9 mouse cellular contexts compared by ENCODE assay signal in the genomic region with DNA sequence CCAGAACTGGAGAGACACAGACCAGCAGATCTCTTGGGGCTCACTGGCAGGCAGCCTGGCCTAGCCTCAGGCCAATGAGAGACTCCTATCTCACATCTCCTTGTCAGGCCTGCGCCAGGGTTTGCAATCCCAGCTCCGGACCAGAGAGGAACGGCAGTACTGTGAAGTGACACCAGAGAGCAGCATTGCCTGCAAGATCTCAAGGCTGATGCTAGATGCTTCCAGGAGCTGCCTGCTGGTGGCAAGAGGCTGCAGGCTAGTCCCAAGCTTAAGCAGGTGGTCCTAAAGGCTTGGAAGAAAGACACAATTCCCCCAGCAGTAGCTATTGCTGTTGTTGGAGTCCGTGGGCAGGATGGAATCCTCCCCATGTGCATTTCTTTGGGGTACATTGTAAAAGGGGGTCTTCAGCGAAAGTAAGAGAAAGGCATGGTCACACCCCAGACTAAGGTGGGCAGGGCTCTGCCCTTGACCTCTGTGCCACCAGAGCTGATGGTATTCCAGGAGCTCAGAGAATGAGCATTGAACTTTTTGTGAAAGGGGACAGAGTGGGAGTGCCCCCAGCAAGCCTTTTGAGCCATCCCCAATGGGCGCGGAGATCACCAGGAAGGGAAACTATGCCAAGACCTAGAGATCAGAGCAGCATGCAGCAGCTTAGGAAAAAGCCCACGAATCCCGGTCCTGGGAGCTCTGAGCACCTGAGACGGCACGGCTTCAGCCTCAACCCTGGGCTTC. TPM values are rescaled to one million over a fixed set of nuclear protein-coding genes. Genes with fewer than 3 reads are reported as not detected.
A peak's percentile ranks its signal among the peaks of the same experiment; 100 is the strongest.
DNase-seq lines count a peak whose midpoint lies in the region; ATAC-seq and TF ChIP-seq lines count a peak whose summit lies in the region.
"Had no signal": no experiment of that assay in that cellular context is flagged by ENCODE, and none has a peak within 500 bp of the region (broad histone marks: within the 10 kb centered on the region; RNA-seq: fewer than 3 reads in every experiment).

No protein-coding gene starts in this region.

- H3K9me3 ChIP-seq in embryonic facial prominence, embryonic 14.5 days (ENCODE audit: control insufficient read depth, low read length) = peaks cover 3% of the 10 kb centered on the region; the same call in 1 of the 2 replicates
- no peaks in the 10 kb centered on the region for H3K9me3 ChIP-seq in heart, embryonic 15.5 days (replicated peaks)
- H3K9me3 ChIP-seq: liver, embryonic 15.5 days had no signal

- no peak overlapping the region for H3K4me2 ChIP-seq in embryonic facial prominence, embryonic 14.5 days (ENCODE audit: low read depth, low read length)
- H3K4me2 ChIP-seq in heart, embryonic 15.5 days = no peak overlapping the region
- H3K4me2 ChIP-seq: liver, embryonic 15.5 days had no signal

- no peaks in the 10 kb centered on the region for H3K36me3 ChIP-seq in embryonic facial prominence, embryonic 14.5 days (ENCODE audit: control insufficient read depth, insufficient read depth, low read length)
- H3K36me3 ChIP-seq in heart, embryonic 15.5 days = no peaks in the 10 kb centered on the region
- H3K36me3 ChIP-seq: liver, embryonic 15.5 days had no signal

- TF ChIP-seq POLR2A in bone marrow, adult 2 months (IDR thresholded peaks at IDR 0.05; ENCODE audit: borderline replicate concordance, control insufficient read depth, low read depth, low read length) = no peak

- H3K4me1 ChIP-seq in bone marrow, adult 2 months (ENCODE audit: control insufficient read depth, insufficient read depth, low read length) = no peaks in the 10 kb centered on the region
- no peaks in the 10 kb centered on the region for H3K4me1 ChIP-seq in embryonic facial prominence, embryonic 14.5 days (ENCODE audit: control insufficient read depth, insufficient read depth, low read length)
- no peaks in the 10 kb centered on the region for H3K4me1 ChIP-seq in heart, embryonic 15.5 days (replicated peaks)
- H3K4me1 ChIP-seq: liver, embryonic 15.5 days had no signal

- peak; percentile 83 for TF ChIP-seq CTCF in bone marrow, adult 2 months (IDR thresholded peaks at IDR 0.05; ENCODE audit: control insufficient read depth, insufficient read depth, low read length)

- no peak overlapping the region for H3K27ac ChIP-seq in bone marrow, adult 2 months (ENCODE audit: control insufficient read depth, insufficient read depth, low read depth, low read length, poor library complexity)
- H3K27ac ChIP-seq in embryonic facial prominence, embryonic 14.5 days (replicated peaks; ENCODE audit: low read depth, low read length) = no peak overlapping the region
- H3K27ac ChIP-seq in heart, embryonic 15.5 days = no peak overlapping the region
- H3K27ac ChIP-seq: liver, embryonic 15.5 days had no signal

- H3K9ac ChIP-seq in embryonic facial prominence, embryonic 14.5 days (ENCODE audit: low read depth, low read length) = no peak overlapping the region
- no peak overlapping the region for H3K9ac ChIP-seq in heart, embryonic 15.5 days
- H3K9ac ChIP-seq: liver, embryonic 15.5 days had no signal

- H3K4me3 ChIP-seq in bone marrow, adult 2 months (replicated peaks; ENCODE audit: control insufficient read depth, low read depth, low read length) = no peak overlapping the region
- no peak overlapping the region for H3K4me3 ChIP-seq in embryonic facial prominence, embryonic 14.5 days (ENCODE audit: low read depth, low read length)
- H3K4me3 ChIP-seq in heart, embryonic 15.5 days = no peak overlapping the region
- H3K4me3 ChIP-seq: liver, embryonic 15.5 days had no signal

- ATAC-seq in embryonic facial prominence, embryonic 14.5 days (ENCODE audit: low read depth) = peak; percentile 62; the same call in 1 of the 2 replicates
- ATAC-seq in heart, embryonic 15.5 days (replicated peaks; ENCODE audit: insufficient number of reproducible peaks, insufficient read depth, low FRiP score, low read depth) = 0 out of 2 replicates have a peak, but pooled peaks have one; percentile 55

- DNase-seq in ES-CJ7 (ENCODE audit: low read depth, low spot score) = peak; percentile 89
- peak; percentile 75 for DNase-seq in embryonic facial prominence, embryonic 14.5 days (ENCODE audit: low spot score)
- DNase-seq in layer of hippocampus, adult 18-20 months (ENCODE audit: low spot score in 2 of 2) = peak; percentile 71 to 93
- peak; percentile 75 for DNase-seq in lung, postnatal 36 days
- DNase-seq in right cerebral cortex, adult 18-20 months = peak; percentile 80
- peak; percentile 71 for DNase-seq in urinary bladder, postnatal 14 days (ENCODE audit: low spot score)

- H3K27me3 ChIP-seq in embryonic facial prominence, embryonic 14.5 days (replicated peaks; ENCODE audit: control insufficient read depth, insufficient read depth, low read length) = no peaks in the 10 kb centered on the region
- H3K27me3 ChIP-seq in heart, embryonic 15.5 days = 0 out of 2 replicates have a peak, but pooled peaks cover 6% of the 10 kb centered on the region
- H3K27me3 ChIP-seq: liver, embryonic 15.5 days had no signal

- 57% methylated on average over 11 of the region's 11 CpGs for WGBS in bone marrow, adult 2 months
- 61% methylated on average over 11 of the region's 11 CpGs for WGBS in embryonic facial prominence, embryonic 14.5 days
- 51% methylated on average over 11 of the region's 11 CpGs for WGBS in heart, embryonic 15.5 days

RNA-seq across cellular contexts. Expression of a gene that starts 42.3 kb away (rescaled TPM):
- polyA plus RNA-seq in bone marrow, adult 2 months (2011; ENCODE audit: insufficient read depth, insufficient read length, low replicate concordance, missing spikeins) = 27.5 and 32.3 TPM in 2 replicates
- 51.4 and 56.8 TPM in 2 replicates for polyA plus RNA-seq in embryonic facial prominence, embryonic 14.5 days (2014; fragmentation: Nextera tagmentation; extraction: Ambion mirVana)
- polyA plus RNA-seq in heart, embryonic 15.5 days (2015; fragmentation: Nextera tagmentation; extraction: Ambion mirVana) = 21.0 and 29.3 TPM in 2 replicates
- total RNA-seq in layer of hippocampus, adult 18-20 months (2021) = 10 to 100 TPM; 45.1 to 47.3 TPM

RNA-seq across cellular contexts. Expression of a gene that starts 58.5 kb away (rescaled TPM):
- polyA plus RNA-seq in bone marrow, adult 2 months (2011; ENCODE audit: insufficient read depth, insufficient read length, low replicate concordance, missing spikeins) = not detected in 2 replicates
- polyA plus RNA-seq in embryonic facial prominence, embryonic 14.5 days (2014; fragmentation: Nextera tagmentation; extraction: Ambion mirVana) = 0.22 and 0.24 TPM in 2 replicates
- 0.05 and 0.08 TPM in 2 replicates for polyA plus RNA-seq in heart, embryonic 15.5 days (2015; fragmentation: Nextera tagmentation; extraction: Ambion mirVana)
- 10 to 100 TPM in 1 of 2 experiments, 1 to 10 TPM in 1; 4.2 to 10.4 TPM for total RNA-seq in layer of hippocampus, adult 18-20 months (2021)
- polyA plus RNA-seq: liver, embryonic 15.5 days had no signal
